Mouse (Mus musculus) layer of hippocampus, postnatal 25 days (tissue): Measurements from ENCODE around the gene Mob3c. TPM values are rescaled to one million over a fixed set of nuclear protein-coding genes. Genes with fewer than 3 reads are reported as not detected.

Source experiments
- DNase-seq, 2 experiments: peaks; one replicate each; pipeline ENCODE4 v3.0.0; 2022; ENCODE audit warnings: mixed read lengths in 2 of 2, low spot score in 1 of 2; ENCODE audit errors: extremely low spot score in 1 of 2
- total RNA-seq, 2 experiments: library from RNA; stranded (reverse); gene quantifications; 2 replicates each; pipeline ENCODE4 v1.2.3; 2021

Gene Mob3c
- total RNA-seq, 2 experiments from 2014 or later, result 5.1 to 5.3 TPM

GRCm38 (mm10) chr4:115873231-115873630, 45.3 kb downstream of the Mob3c start:
- no peak for DNase-seq

- no peak for DNase-seq
These were observed 50.4 kb downstream of the Mob3c start for GRCm38 (mm10) chr4:115878216-115878678.

GRCm38 (mm10) chr4:115878828-115879227, 50.9 kb downstream of the Mob3c start:
- no peak for DNase-seq

GRCm38 (mm10) chr4:115881183-115881582, 53.3 kb downstream of the Mob3c start:
- peak in 1 of 2 experiments; percentile 31 for DNase-seq

- no peak for DNase-seq
These were observed 54.3 kb downstream of the Mob3c start for GRCm38 (mm10) chr4:115882195-115882594.

GRCm38 (mm10) chr4:115884022-115884421, 56.1 kb downstream of the Mob3c start, which contains the start of gene Kncn:
Gene Kncn, plus strand, starts transcription at chr4:115884400.
- no peak for DNase-seq

Other genes with a start within 250 kb of the Mob3c start
- gene Cyp4a32, start 227.1 kb upstream of the Mob3c start, total RNA-seq, result not detected
- 1 to 10 TPM in 1 of 2 experiments, under 1 TPM in 1; 0.87 to 1.4 TPM for gene Cyp4b1, start 180.4 kb upstream of the Mob3c start, total RNA-seq
- 10 to 100 TPM; 49.8 to 50.8 TPM for gene Efcab14, start 90.3 kb upstream of the Mob3c start, total RNA-seq
- gene Tex38, start 47.1 kb upstream of the Mob3c start, total RNA-seq, result under 1 TPM; 0.59 to 0.80 TPM
- gene Atpaf1, start 43.3 kb upstream of the Mob3c start, total RNA-seq, result 10 to 100 TPM; 45.7 to 51.8 TPM
- gene Mknk1, start 11.1 kb downstream of the Mob3c start, total RNA-seq, result 10 to 100 TPM; 39.5 to 53.9 TPM
- gene Kncn, start 56.3 kb downstream of the Mob3c start, total RNA-seq, result under 1 TPM in 1 of 2 experiments, not detected in 1; 0.22 TPM
- gene 6430628N08Rik, start 62.6 kb downstream of the Mob3c start, total RNA-seq, result under 1 TPM in 1 of 2 experiments, not detected in 1; 0.22 TPM
- gene Dmbx1, start 111.8 kb downstream of the Mob3c start, total RNA-seq, result under 1 TPM in 1 of 2 experiments, not detected in 1; 0.07 TPM
- gene Faah, start 189.8 kb downstream of the Mob3c start, total RNA-seq, result 100 to 1,000 TPM; 139 to 163 TPM
- gene Nsun4, start 225.8 kb downstream of the Mob3c start, total RNA-seq, result 1 to 10 TPM; 7.5 to 8.3 TPM
- gene Uqcrh, start 247.0 kb downstream of the Mob3c start, total RNA-seq, result 100 to 1,000 TPM; 385 to 447 TPM
- 10 to 100 TPM; 46.0 to 46.8 TPM for gene Lrrc41, start 247.2 kb downstream of the Mob3c start, total RNA-seq